Mouse (Mus musculus): ENCODE data around the gene Snx9.

The Snx9 gene

DNA sequence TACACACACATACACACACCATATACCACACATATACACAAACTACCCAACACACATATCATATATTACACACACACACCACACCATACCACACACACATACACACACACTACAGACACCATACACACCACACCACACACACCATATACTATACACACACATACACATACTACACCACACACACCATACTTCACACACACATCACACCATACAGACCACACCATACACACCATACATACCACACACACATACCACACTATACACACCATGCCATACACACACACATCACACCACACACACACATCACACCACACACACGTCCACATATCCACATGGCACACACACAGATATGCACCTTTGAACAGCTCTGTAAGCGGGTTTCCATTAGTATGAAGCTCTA, 34.3 kb upstream of the Snx9 start:
- in situ Hi-C loops (cut with MboI, MseI): no loop called here

DNA sequence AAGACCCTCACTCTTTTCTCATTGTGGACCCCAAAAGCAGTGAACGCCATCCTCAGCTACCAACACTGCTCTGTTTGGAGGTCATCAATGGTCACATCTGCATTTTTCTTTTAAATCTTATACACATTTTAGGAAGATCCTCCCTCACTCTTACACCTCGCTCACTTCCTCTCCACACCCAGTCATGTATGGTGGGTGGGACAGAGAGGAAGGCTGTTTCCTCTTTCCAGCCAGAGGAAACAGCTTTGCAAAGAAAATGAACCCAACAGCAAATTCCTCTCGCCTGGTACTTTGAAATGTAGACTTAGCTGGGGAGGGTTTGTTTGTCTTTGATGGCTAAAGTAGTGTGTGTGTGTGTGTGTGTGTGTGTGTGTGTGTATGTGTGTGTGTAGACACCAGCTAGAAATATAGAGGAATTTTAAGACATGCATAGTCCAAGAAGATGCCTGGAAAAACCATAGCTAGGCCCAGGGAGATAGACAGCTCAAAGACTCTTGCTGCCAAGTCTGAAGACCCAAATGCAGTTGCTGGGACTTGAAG, 33.2 kb upstream of the Snx9 start:
- in situ Hi-C loops (cut with MboI, MseI): no loop called here

DNA sequence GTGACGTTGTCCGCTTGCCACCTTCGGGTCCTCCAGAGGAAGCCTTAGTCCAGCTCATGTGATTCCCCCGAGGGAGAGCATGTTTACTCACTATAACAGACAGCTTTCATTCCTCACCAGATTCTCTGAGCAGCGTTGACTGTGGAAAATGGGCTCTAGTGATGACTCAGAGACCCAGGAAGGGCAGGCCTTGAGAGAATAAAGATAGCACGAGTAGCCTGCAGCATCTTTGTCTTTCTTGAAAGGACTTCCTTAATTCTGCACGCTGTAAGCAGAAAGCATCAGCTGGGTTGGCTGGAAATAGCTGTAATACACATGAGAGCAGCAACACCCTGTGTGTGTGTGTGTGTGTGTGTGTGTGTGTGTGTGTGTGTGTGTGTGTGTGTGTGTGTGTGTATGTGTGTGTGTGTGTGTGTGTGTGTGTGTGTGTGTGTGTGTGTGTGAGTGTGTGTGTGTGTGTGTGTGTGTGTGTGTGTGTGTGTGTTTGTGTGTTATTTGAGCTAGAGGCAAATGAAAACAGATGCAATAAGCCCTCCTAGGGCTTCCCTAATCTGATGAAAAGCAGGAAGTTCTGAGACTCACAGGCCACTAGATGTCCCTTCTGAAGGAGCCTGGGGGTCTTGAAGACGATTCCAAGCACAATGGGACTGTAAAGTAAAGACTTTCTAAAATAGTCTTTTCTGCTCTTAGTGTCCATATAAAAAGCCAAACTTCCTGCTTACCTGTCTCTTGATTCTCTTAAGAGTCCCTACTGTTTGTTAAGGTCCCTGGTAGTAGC, 27.1 kb upstream of the Snx9 start:
- in situ Hi-C loops (cut with MboI, MseI): no loop called here

DNA sequence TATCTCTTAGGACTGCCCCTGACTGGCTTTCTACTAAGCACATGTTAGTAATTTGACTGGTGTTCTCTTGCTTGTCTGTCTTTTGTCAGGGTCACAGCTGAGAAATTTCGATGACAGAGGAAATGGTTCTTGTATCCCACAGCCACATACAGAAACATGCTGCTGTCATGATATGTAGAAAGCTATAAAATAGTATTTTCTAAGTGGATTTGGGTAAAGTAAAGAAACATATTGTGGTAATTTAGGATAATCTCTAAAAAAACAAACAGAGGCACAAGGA, 26.5 kb upstream of the Snx9 start:
- in situ Hi-C loops (cut with MboI, MseI): no loop called here

DNA sequence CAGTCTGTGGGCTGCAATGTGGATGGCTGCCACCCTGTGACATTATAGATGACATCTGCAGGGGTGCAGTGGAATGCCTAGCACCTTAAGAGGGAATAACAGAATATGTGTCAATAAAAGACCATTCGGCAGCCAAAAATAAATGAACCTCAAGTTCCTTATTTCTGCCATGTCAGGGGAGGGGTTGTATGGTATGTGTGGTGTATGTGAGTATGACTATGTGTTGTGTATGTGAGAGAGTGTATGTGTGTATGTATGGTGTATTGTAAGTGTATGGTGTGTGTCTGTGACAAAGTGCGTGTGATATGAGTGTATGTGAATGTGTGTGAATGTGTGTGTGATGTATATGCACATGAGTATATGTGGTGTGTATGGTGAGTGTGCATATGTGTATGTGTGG, 23.3 kb upstream of the Snx9 start:
- in situ Hi-C loops (cut with MboI, MseI): no loop called here

DNA sequence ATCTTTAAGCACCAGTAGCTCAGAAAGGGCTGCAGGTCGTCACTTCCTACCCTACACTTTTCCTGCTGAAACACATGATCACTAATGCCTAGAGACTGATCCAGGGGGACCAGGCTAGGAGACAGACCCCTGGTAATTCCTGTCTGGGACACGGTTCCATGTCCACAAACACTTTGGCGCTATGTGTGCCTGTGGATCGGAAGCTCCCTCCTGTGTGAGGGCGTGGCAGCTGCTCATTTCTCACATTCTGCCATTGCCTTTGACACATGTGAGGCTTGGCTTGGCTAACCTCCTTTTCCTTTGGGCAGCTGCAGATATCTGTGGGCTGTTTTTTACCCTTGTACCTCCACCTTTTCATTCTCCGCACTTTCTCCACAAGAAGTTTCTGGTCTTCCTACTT, 22.0 kb upstream of the Snx9 start:
- in situ Hi-C loops (cut with MboI, MseI): no loop called here

DNA sequence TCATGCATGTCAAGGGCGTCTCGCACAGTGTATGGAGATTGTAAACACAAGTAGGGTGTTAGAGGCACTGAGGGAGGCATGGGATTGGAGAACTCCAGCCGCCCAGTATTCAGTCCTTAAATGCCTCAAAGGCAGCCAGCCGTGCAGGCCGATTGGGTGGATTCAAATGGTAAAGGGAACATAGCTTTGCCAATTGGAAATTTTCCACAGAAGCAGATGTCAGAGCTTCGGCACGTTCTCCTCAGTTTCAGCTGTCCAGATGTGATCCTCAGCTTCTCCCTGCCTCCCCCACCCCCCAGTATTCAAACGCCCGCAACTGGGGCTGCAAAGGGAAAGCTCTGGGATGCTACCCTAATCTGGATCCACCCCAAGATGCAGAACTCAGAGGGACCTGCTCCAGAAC, 21.3 kb upstream of the Snx9 start:
- in situ Hi-C loops (cut with MboI, MseI): no loop called here

DNA sequence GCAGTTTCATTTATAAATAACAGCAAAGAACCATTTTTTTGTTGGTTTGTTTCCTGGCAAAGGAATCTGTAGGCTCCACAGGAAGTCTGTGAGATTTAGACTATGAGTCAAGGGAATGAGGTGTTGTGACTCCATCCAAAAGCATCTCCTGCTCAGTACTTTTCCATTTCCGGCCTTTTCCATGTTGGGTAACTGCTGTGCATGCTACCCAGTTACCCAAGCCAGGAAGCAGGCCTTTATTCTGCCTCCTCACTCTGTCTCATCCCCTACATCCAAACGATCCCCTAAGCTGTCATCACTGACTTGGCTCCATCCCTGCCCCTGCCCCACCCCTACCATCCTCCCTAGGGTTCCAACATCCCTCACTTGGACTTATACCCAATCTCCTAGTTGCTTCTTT, 18.6 kb upstream of the Snx9 start:
- in situ Hi-C loops (cut with MboI, MseI): no loop called here

DNA sequence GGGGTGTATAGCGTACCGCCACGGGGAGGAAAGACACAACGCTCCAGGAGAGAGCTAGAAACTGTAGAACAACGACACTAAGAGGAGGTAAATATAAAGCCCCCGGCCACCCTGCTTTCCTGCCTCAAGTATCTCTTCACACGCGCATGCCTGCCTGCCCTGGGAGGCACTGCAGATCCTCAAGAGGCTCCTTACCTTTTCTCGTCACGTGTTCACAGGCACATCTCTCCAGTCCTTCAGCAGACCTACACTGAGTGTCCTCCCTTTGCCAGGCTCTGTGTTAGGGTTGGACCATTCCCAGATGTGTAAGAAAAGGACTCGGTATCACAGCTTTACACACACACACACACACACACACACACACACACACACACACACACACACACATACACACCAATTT, 18.1 kb upstream of the Snx9 start:
- in situ Hi-C loops (cut with MboI, MseI): no loop called here

DNA sequence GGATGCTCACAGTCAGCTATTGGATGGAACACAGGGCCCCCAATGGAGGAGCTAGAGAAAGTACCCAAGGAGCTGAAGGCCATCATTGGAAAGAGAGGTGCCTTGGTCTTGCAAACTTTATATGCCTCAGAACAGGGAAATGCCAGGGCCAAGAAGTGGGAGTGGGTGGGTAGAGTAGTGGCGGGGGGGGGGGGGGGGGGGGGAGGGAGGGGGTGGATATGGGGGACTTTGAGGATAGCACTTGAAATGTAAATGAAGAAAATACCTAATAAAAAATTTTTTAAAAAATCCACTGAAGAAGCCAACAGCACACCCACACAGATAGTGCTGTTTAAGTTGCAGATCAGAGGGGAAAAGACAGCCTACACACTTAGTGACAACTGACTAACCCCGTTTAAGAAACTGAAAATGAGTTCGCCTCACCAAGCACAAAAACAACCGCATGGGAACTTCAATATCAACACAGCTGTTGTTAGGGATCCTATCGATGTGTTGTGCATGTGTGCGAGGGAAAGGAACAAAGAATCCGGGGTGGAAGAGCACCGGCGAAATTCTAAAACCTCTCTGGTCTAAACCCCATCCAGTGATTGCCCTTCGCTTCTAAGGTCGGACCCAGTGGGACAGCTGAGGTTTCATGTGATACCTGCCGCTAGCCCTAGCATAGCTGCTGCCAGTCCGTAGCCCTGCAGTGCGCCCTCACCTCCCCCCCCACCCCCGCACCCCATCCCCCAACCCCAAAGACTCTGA, 13.1 kb upstream of the Snx9 start:
- in situ Hi-C loops (cut with MboI, MseI): no loop called here

DNA sequence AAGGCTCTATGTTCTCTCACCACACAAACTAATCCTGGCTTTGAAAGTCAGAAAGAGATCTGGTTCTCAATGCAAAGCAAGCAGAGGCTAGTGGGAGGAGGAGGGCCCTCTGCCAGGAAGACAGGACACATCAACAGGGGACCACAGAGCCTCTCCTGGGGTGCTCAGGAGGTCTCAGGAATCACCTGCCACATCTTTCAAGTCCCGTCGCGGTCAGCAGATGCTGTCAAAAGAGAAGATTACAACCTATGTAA, 12.6 kb upstream of the Snx9 start:
- in situ Hi-C loops (cut with MboI, MseI): no loop called here

DNA sequence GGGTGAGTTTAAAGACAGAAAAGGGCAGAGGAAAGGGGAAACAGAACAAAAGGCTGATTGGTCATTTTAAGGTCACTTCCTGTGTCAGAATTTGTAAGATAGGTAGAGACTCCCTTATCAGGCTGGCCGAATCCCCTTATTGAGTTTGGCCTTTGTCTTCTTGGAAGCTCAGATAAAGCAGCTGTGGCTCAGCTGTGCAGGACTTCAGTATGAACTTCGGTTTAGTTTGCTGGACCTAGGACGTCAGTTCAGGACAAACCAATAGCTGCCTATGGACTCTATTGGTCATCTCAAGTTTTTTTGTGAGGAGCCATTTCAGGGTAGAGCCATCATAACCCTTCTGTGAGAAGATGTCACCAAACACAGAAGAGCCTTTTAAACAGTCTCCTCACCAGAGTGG, 12.2 kb upstream of the Snx9 start:
- in situ Hi-C loops (cut with MboI, MseI): no loop called here

DNA sequence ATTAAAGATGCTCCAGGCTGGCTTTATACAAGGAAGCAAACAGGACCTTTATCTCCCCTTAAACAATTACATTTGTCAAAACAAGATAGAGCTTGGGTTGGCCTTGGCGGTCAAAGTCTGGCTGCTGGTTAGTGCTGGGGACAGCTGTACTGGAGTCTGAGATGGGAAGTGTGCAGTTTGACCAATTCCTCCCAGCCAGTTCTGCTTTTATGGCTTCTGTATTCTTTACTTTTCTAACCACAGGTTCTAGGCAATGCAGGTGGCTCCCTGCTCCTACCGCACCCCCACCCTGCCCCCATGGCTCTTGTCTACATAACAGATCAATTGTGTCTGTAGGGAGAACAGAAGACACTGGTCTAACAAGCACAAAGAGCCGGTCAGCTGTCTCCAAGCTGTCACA, 11.2 kb upstream of the Snx9 start:
- in situ Hi-C loops (cut with MboI, MseI): no loop called here

DNA sequence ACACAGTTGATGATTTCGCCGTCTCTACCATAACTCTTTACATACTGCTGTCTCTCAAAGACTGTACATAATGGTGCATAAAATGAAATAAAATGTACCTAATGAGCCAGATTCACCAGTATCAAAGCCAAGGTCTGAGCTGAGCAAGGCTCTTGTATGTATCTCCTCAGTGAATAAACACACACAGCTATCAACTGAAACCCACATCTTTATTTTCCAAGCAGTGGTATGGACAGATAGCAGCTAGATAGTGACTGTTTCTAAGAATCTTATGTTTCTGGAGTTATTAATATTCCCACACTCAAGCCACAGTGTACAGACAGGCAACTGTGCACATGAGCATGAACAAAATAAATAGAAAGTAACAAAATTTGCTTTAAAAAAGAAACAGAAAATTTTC, 10.7 kb upstream of the Snx9 start:
- in situ Hi-C loops (cut with MboI, MseI): no loop called here

DNA sequence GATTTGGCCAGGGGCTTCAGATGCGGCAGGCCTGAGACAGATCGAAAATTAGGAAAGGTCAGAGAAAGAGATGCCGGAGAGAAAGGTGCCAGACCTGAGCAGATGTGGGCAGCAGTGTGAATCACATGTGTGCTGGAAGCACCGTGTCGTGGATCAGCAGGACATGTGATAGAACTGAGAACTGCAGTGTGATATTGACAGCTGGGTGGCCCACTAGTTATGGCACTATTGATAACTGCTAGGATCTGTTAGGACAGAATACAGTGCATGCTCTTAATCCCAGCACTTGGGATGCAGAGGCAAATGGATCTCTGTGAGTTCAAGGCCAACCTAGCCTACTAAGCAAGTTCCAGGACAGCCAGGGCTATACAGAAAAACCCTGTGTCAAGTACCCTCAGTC, 10.3 kb upstream of the Snx9 start:
- in situ Hi-C loops (cut with MboI, MseI): no loop called here

DNA sequence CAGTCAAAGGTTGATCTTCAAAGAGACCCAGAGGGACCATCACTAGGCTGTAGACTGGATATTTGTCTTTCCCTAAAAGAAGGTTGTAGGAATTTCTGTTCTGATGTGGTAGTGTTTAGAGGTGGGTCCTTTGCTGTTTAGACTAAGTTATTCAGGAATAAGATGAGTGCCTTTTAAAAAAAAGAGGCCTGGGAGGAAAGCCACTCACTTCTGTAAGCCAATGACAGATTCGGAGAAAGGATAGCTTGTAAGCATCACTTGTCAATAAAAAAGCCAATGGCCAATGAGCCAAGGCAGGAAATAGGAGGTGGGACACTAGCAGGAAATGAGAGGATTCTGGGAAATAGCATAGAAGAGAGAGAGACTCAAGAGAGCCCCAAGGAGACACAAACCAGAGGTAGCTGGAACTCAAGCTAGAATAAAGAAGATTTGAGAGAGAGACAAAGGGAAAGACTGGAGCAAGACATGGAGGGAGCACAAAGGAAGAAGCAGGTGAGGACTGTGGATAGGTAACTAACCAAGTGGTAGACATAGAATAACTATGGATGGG, 9.8 kb upstream of the Snx9 start:
- in situ Hi-C loops (cut with MboI, MseI): no loop called here

DNA sequence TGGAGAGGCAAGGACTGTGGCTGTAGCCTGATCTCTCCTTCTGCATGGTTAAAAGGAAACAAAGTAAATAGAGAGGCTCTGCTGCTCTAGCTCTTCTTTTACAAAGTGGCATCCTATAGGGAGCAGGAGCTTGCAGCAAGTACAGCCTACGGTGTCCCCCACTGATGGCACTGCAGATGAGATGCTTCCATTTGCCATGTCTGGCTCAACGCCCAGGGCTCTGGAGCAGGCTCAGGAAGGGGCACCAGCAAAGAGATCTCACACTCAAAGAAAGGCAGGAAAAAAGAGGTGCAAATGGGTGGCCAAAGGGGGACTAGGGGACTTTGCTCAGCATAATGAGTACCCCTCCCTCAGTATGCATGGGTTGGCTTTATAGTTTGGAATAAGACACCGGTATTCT, 7.0 kb upstream of the Snx9 start:
- in situ Hi-C loops (cut with MboI, MseI): no loop called here

DNA sequence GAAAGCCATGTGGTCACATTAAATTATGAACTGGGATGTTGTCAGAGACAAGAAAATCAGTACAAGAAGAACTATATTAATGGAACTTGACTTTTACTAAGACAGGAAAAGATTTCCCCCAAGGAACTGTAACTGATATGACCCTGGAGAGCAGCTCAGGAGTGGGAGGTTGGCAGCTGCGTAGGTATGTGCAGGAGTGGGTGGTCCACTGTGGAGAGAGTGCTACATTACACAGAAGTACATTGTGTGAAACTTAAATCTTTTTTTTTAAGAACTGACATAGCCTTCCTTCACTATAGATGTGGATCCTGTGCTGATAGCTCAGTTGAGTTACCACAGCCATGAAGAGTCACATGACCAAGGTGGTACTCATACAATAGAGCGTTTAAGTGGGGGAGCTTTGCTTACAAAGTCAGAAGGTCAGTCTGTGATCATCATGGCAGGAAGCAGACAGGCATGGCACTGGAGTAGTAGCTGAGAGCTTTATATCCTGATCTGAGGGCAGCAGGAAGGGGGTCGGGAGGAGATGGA, 6.3 kb upstream of the Snx9 start:
- in situ Hi-C loops (cut with MboI, MseI): loop anchor here in 1 of 2 experiments (5.0 kb wide), 1 partner anchor 38 kb away; no protein-coding TSS in a partner anchor

DNA sequence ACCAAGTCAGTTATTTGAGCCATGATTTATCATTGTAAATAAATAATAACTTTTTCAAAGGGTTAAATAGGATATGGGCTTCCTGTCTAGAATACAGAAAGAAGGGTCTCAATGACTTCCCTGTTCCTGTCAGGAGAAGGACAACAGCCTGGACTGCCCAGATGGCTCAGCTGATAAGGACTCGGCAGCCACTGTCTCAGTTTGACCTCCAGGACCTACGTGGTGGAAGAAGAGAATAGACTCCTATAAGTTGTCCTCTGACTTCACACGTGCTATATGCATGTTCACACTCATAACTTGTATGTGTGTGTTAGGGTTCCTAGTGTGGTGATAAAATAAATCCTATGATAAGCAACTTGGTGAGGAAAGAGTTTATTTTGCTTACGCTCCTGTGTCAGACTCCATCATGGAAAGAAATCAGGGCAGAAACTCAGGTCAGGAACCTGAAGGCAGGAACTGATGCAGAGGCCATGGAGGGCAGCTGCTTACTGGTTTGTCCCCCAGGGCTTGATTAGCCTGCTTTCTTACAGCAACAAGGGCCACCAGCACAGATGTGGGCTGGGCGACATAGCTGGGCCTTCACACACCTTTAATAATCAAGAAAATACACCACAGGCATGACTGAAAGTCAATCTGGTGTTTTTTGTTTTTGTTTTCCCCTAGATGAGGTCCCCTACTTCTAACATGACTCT, 1.4 kb upstream of the Snx9 start:
- in situ Hi-C loops (cut with MboI, MseI): loop anchor here (5.0 kb wide), 2 partner anchors 42 to 48 kb away; no protein-coding TSS in a partner anchor

DNA sequence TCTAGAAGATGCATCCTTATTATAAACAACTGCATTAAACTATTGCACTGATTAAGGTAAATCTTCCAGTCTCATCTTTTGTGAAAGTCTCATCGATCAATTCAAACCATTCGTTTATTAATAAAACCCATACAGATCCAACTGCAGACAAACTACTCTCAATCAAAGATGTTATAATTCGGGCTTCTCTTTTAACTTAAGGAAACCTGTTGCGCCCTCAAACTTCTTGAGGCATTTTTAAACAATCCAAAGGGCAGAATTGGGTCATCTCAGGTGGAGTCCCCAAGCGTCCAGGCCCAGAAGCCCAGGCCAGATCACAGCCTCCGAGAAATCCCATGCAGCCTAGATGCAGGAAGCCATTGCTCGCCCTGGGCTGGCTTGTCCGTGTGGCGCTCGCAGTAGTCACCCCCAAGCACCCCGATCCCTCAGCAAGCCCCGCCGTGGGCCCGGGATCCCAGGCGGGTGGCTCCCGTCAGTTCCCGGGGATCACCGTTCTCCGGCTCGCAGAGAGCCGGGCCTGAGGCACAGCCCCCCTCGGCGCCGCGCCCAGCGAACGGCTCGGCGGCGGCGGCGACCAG, 490 bp upstream of the Snx9 start:
- in situ Hi-C loops (cut with MboI, MseI): loop anchor here in 1 of 2 experiments (5.0 kb wide), 1 partner anchor 47 kb away; no protein-coding TSS in a partner anchor

DNA sequence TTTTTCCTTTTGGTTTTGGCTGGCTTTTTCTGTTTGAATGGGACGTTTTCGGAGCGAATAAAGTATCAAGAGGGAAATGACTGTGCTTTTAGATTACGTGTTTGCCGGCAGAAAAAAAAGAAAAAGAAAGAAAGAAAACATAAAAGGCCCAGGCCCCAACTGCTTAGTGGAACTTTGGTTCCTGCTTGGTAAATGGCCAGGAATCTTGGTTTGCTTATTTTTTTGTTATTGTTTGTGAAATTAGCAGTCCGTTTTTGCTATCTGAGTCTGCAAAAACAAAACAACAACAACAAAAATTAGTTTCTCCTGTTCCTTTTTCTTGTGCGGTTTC, 779 bp downstream of the Snx9 start:
- in situ Hi-C loops (cut with MboI, MseI): loop anchor here in 1 of 2 experiments (5.0 kb wide), 1 partner anchor 45 kb away; no protein-coding TSS in a partner anchor
